Mouse (Mus musculus) hindbrain, embryonic 13.5 days (tissue): ENCODE measurements around the gene Stip1. TPM values are rescaled to one million over a fixed set of nuclear protein-coding genes. Genes with fewer than 3 reads are reported as not detected.

ENCODE experiments used
- ATAC-seq: fragments of 200-750 bp; cut with Nextera tagmentation; 2 replicates; pipeline ENCODE4 v1.8.0; 2017; ENCODE audit warnings: moderate TSS enrichment; ENCODE audit not compliant: low FRiP score
- H3K27ac ChIP-seq: fragments of 300-500 bp; sonication (generic); 2 replicates; pipeline ENCODE4 v1.5.1; 2015; ENCODE audit warnings: inconsistent platforms, mild to moderate bottlenecking, moderate library complexity
- H3K27me3 ChIP-seq: fragments of 300-500 bp; sonication (generic); 2 replicates; pipeline ENCODE4 v1.6.1; 2015; ENCODE audit warnings: mild to moderate bottlenecking, inconsistent platforms
- H3K36me3 ChIP-seq: fragments of 300-500 bp; sonication (generic); 2 replicates; pipeline ENCODE4 v1.6.1; 2015; ENCODE audit warnings: mild to moderate bottlenecking, inconsistent platforms
- H3K4me1 ChIP-seq: fragments of 300-500 bp; sonication (generic); replicated peaks from 2 replicates; pipeline ENCODE4 v1.6.1; 2015; ENCODE audit warnings: inconsistent platforms
- H3K4me2 ChIP-seq: fragments of 300-500 bp; sonication (generic); 2 replicates; pipeline ENCODE4 v1.6.1; 2015; ENCODE audit warnings: inconsistent platforms, mild to moderate bottlenecking, moderate library complexity
- H3K4me3 ChIP-seq: fragments of 300-500 bp; sonication (generic); 2 replicates; pipeline ENCODE4 v1.5.1; 2015; ENCODE audit warnings: mild to moderate bottlenecking, inconsistent platforms
- H3K9ac ChIP-seq: fragments of 300-500 bp; sonication (generic); 2 replicates; pipeline ENCODE4 v1.6.1; 2015; ENCODE audit warnings: mild to moderate bottlenecking, inconsistent platforms
- H3K9me3 ChIP-seq: fragments of 300-500 bp; sonication (generic); 2 replicates; pipeline ENCODE4 v1.6.1; 2016; ENCODE audit warnings: inconsistent platforms
- WGBS: fragments of 180-500 bp; shearing (Covaris S2); methylation state at CpG from one replicate; pipeline ENCODE4 v1.1.7; 2015; 5-methylcytosine and 5-hydroxymethylcytosine counted together
- polyA plus RNA-seq: library from polyadenylated mRNA; unstranded; fragments of >200 nt; fragmentation: Nextera tagmentation; extraction: Ambion mirVana; gene quantifications from 2 replicates; pipeline ENCODE4 v1.2.1, GENCODE M21; 2015

The Stip1 gene
- polyA plus RNA-seq, 1 experiment from 2014 or later, result 233 TPM

- no peak for ATAC-seq
- H3K36me3 ChIP-seq, result peaks cover 20% of the 10 kb centered on the region
- H3K9me3 ChIP-seq, result no peaks in the 10 kb centered on the region
- H3K27me3 ChIP-seq, result 0 out of 2 replicates have a peak, but pooled peaks cover 7% of the 10 kb centered on the region
- peak within 1 kb of the TSS; percentile 68 for H3K4me3 ChIP-seq
- H3K9ac ChIP-seq, result peak within 1 kb of the TSS; percentile 85
- peaks cover 53% of the 10 kb centered on the region for H3K4me1 ChIP-seq
- WGBS, result 0% methylated on average over 16 of the region's 16 CpGs
- H3K4me2 ChIP-seq, result peak within 1 kb of the TSS; percentile 95
- H3K27ac ChIP-seq, result peak within 1 kb of the TSS; percentile 97
Observed at GRCm38 (mm10) chr19:6975537-6976521, 63.9 kb downstream of the Stip1 start, which contains the start of gene Plcb3. Plcb3 (minus strand) TSS chr19:6976470.

- Histone ChIP-seq H3K9ac (peak within 1 kb of the TSS; percentile 85), H3K4me2 (peak within 1 kb of the TSS; percentile 95), H3K27ac (peak within 1 kb of the TSS; percentile 96), H3K27me3 (peaks cover 21% of the 10 kb centered on the region), H3K4me3 (peak within 1 kb of the TSS; percentile 68), H3K36me3 (peaks cover 20% of the 10 kb centered on the region), H3K4me1 (peaks cover 61% of the 10 kb centered on the region), H3K9me3 (no peaks in the 10 kb centered on the region)
- peak; percentile 60 for ATAC-seq
- WGBS, result 2% methylated on average over 56 of the region's 84 CpGs
Observed at GRCm38 (mm10) chr19:6974211-6975205, 65.3 kb downstream of the Stip1 start, which contains the start of gene Ppp1r14b. Ppp1r14b (plus strand) TSS chr19:6974968.

- peak overlapping the region; percentile 95 for H3K4me2 ChIP-seq
- peak overlapping the region; percentile 68 for H3K4me3 ChIP-seq
- no peaks in the 10 kb centered on the region for H3K9me3 ChIP-seq
- 45% methylated on average over 12 of the region's 12 CpGs for WGBS
- H3K4me1 ChIP-seq, result peaks cover 59% of the 10 kb centered on the region
- peaks cover 29% of the 10 kb centered on the region for H3K27me3 ChIP-seq
- ATAC-seq, result no peak
- H3K27ac ChIP-seq, result peak overlapping the region; percentile 96
- peaks cover 20% of the 10 kb centered on the region for H3K36me3 ChIP-seq
- H3K9ac ChIP-seq, result peak overlapping the region; percentile 85
Observed at GRCm38 (mm10) chr19:6973581-6974190, 66.1 kb downstream of the Stip1 start.

GRCm38 (mm10) chr19:6972247-6972917 lies 67.4 kb downstream of the Stip1 start:
- Histone ChIP-seq H3K9me3 (no peaks in the 10 kb centered on the region), H3K9ac (no peak overlapping the region), H3K4me3 (no peak overlapping the region), H3K27me3 (peaks cover 39% of the 10 kb centered on the region), H3K4me2 (no peak overlapping the region), H3K36me3 (peaks cover 7% of the 10 kb centered on the region), H3K27ac (no peak overlapping the region), H3K4me1 (peaks cover 51% of the 10 kb centered on the region)
- 82% methylated on average over 13 of the region's 13 CpGs for WGBS
- no peak for ATAC-seq

- WGBS, result 40% methylated on average over 6 of the region's 6 CpGs
- Histone ChIP-seq H3K4me3 (no peak overlapping the region), H3K9ac (peak overlapping the region; percentile 19; the same call in 1 of the 2 replicates), H3K4me1 (peaks cover 44% of the 10 kb centered on the region), H3K4me2 (no peak overlapping the region), H3K27me3 (peaks cover 39% of the 10 kb centered on the region), H3K27ac (no peak overlapping the region), H3K36me3 (peaks cover 1% of the 10 kb centered on the region; the same call in 1 of the 2 replicates), H3K9me3 (no peaks in the 10 kb centered on the region)
- ATAC-seq, result no peak
Observed at GRCm38 (mm10) chr19:6971644-6972043, 68.1 kb downstream of the Stip1 start.

Other genes with a start within 250 kb of the Stip1 start
- 7.0 and 7.3 TPM in 2 replicates for gene Rps6ka4, start 199.3 kb downstream of the Stip1 start, polyA plus RNA-seq
- 1.0 and 1.1 TPM in 2 replicates for gene Ccdc88b, start 181.8 kb downstream of the Stip1 start, polyA plus RNA-seq
- 115 and 121 TPM in 2 replicates for gene Trmt112, start 130.3 kb downstream of the Stip1 start, polyA plus RNA-seq
- gene Prdx5, start 129.9 kb downstream of the Stip1 start, polyA plus RNA-seq, result 274 and 284 TPM in 2 replicates
- 15.8 and 16.6 TPM in 2 replicates for gene Esrra, start 118.2 kb downstream of the Stip1 start, polyA plus RNA-seq
- gene Catsperz, start 114.6 kb downstream of the Stip1 start, polyA plus RNA-seq, result 0.86 and 1.00 TPM in 2 replicates
- 1.7 and 2.2 TPM in 2 replicates for gene Kcnk4, start 105.5 kb downstream of the Stip1 start, polyA plus RNA-seq
- 83.1 and 86.9 TPM in 2 replicates for gene Bad, start 98.1 kb downstream of the Stip1 start, polyA plus RNA-seq
- 53.1 and 54.7 TPM in 2 replicates for gene Gpr137, start 97.5 kb downstream of the Stip1 start, polyA plus RNA-seq
- 114 and 143 TPM in 2 replicates for gene Ppp1r14b, start 65.0 kb downstream of the Stip1 start, polyA plus RNA-seq
- 11.5 and 11.7 TPM in 2 replicates for gene Plcb3, start 63.5 kb downstream of the Stip1 start, polyA plus RNA-seq
- 108 and 109 TPM in 2 replicates for gene Fkbp2, start 59.5 kb downstream of the Stip1 start, polyA plus RNA-seq
- 33.5 and 34.9 TPM in 2 replicates for gene Vegfb, start 52.3 kb downstream of the Stip1 start, polyA plus RNA-seq
- 24.2 and 25.9 TPM in 2 replicates for gene Dnajc4, start 47.4 kb downstream of the Stip1 start, polyA plus RNA-seq
- gene Nudt22, start 43.9 kb downstream of the Stip1 start, polyA plus RNA-seq, result 18.6 and 23.8 TPM in 2 replicates
- 16.6 and 18.0 TPM in 2 replicates for gene Trpt1, start 43.8 kb downstream of the Stip1 start, polyA plus RNA-seq
- 4.4 and 5.6 TPM in 2 replicates for gene Fermt3, start 20.5 kb downstream of the Stip1 start, polyA plus RNA-seq
- 4.2 and 5.3 TPM in 2 replicates for gene Macrod1, start 16.8 kb upstream of the Stip1 start, polyA plus RNA-seq
- gene Flrt1, start 65.8 kb upstream of the Stip1 start, polyA plus RNA-seq, result 7.1 and 8.1 TPM in 2 replicates
- 233 and 250 TPM in 2 replicates for gene Otub1, start 166.3 kb upstream of the Stip1 start, polyA plus RNA-seq
- gene Cox8a, start 177.6 kb upstream of the Stip1 start, polyA plus RNA-seq, result 881 and 924 TPM in 2 replicates
- gene Naa40, start 201.2 kb upstream of the Stip1 start, polyA plus RNA-seq, result 65.3 and 66.6 TPM in 2 replicates
- gene Rcor2, start 227.4 kb upstream of the Stip1 start, polyA plus RNA-seq, result 30.2 and 32.0 TPM in 2 replicates